Mouse (Mus musculus) G1E-ER4 (cell line): ENCODE data around the gene Phf21b. TPM values are rescaled to one million over a fixed set of nuclear protein-coding genes. Genes with fewer than 3 reads are reported as not detected.

Source experiments
- GATA1 ChIP-seq: IDR thresholded peaks from one replicate; pipeline ENCODE4 v1.8.0; 2012; ENCODE audit warnings: low read length, inconsistent platforms
- polyA plus RNA-seq: library from polyadenylated mRNA; stranded (reverse); fragments of >175 nt; gene quantifications from 2 replicates; pipeline ENCODE4 v1.2.3, GENCODE M21; 2012

Gene Phf21b
- polyA plus RNA-seq, 1 experiment = not detected

- no peak for TF ChIP-seq GATA1
These were observed 43.0 kb downstream of the Phf21b start for GRCm38 (mm10) chr15:84812831-84813357.

GRCm38 (mm10) chr15:84811126-84811525, 44.7 kb downstream of the Phf21b start:
- no peak for TF ChIP-seq GATA1

DNA sequence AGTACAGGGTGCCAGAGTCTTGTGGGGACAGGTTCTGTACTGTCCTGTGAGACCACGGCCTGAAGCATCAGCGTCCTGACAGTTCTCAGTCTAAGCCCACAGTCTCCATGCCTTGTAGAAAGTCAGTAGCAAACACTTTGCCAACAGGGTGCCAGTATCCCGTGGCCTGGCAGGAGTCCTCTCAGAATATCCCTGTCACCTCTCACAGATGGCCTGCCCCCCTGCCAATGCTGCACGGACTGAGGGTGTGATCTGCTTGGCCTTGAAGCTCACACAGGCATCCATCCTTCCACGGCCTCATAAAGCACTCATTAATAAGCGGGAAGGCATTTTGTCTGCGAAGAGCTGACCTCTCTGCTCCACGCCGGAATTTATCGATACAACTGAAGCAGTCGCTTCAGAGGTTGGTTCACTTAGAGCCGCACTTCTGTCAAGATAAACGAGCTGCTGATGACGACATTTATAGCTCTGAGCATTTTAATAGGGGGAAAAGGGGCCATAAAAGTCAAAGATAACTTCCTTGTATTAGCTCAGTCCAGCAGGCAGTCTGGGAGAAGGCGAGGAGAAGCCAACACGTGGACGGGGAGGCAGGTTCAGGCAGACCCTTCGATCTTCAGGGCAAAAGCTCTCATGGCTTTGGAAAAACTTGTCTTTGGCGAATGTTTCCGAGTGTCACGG, 46.4 kb downstream of the Phf21b start:
- no peak for TF ChIP-seq GATA1

DNA sequence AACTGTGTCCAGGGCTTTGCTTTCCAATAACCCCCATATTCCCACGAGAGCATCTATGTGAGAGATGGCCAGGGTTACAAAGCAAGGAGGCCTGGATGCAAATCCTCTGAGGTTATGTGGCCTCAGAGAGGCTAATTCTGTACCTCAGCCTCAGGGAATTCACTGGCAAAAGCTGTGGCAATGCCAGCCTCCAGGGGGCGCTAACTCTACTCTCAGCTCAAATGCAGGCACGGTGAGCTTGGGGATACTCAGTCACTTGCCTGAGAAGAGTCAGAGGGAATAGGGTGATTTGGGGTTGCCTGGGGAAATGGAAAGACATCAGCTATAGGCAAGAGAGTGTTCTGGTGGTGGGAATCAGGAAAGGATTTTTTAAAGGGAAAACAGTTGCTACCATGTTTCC, 52.2 kb downstream of the Phf21b start:
- TF ChIP-seq GATA1 = no peak

GRCm38 (mm10) chr15:84800132-84800531, 55.7 kb downstream of the Phf21b start:
- TF ChIP-seq GATA1 = no peak

- TF ChIP-seq GATA1 = no peak
These were observed 62.2 kb downstream of the Phf21b start for GRCm38 (mm10) chr15:84793649-84794048.

DNA sequence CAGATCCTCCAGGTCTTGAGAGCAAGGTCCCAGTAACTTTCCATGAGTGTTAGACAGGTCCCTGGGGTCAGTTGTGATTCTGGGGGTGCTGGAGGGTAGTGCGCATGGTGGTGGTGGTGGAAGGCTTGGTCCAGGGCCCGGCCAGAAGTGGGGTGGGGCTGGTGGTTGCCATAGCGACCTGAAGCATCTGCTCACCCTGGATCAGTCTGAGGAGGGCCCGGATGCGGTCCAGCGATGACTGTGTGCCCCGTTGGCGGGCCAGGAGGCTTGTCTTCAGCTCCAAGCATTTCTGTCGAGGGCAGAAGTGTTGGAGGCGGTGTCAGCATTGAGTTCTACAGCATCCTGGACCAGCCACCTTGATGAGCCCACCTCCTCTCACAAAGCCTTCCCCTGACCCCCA, 68.7 kb downstream of the Phf21b start:
- no peak for TF ChIP-seq GATA1

DNA sequence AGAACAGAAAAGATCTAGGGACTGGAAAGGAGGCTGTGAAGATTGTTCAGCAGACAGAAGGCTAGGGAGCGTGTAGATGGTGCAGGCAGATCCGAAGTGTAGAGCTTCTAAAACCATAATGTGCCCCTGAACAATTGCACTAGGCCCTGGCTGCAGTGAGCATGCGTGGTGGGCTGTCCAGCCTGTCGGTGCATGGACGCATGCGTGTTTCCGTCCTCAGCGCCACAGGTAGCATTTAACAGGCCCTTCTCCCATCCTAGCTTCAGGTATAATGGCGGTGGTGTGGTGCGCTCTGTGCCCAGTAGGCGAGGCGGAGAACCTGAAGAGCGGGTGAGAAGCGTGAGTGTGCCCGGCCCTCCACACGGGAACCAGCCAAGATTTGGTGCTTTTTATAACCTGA, 71.0 kb downstream of the Phf21b start:
- TF ChIP-seq GATA1 = no peak

DNA sequence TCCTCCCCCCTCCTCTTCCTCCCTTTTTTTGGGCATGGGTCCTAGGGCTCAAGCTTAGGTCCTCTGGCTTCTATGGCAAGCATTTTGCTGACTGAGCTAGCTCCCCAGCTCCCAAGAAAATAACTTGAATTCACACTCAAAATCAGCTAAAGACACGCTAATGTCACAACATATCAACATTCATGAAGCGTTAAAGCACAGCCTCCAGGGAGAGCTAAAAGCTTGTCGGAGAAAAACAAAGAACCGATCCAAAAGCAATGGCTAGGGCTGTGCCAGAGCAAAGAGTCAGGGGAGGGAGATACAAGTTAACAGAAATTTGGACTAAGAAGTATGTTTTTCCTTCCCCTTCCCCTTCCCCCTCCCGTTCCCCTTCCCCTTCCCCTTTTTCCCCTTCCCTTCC, 77.3 kb downstream of the Phf21b start:
- TF ChIP-seq GATA1 = no peak

DNA sequence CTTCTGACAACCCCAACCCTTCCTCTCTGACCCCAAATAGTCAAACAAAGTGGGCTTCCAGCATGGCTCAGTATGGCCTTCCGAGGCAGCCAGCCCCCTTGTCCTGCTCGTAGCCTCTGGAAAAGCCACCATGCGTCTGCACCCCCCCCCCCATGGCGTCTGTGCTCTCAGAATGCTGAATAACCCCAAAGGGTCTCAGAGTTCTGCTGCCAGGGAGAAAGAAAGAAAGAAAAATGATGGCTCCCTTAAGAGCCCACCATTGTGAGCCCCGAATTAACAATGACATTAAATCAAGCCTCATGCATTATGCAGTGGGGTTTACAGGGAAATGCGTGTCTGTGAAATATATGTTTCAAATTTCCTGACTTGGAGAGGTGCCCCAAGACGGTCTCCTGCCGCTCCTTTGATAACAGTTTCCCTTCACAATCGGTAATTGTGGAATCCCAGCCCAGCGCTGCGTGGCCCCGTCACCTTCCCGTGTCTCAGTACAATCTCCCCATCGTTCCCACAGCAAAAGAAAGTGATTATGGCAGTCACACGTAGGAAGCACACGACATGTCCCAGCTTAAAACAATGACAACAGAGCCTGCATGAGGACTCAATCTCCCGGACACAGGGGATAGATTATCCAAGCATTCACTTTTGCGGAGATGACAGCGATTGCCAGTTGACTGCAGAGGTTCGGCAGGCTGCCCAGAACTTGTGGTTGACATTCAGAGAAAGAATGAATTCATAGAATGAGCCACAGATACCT, 80.3 kb downstream of the Phf21b start:
- no peak for TF ChIP-seq GATA1

GRCm38 (mm10) chr15:84772191-84773111, 83.4 kb downstream of the Phf21b start:
- TF ChIP-seq GATA1 = no peak

- no peak for TF ChIP-seq GATA1
These were observed 86.1 kb downstream of the Phf21b start for GRCm38 (mm10) chr15:84769641-84770341.

DNA sequence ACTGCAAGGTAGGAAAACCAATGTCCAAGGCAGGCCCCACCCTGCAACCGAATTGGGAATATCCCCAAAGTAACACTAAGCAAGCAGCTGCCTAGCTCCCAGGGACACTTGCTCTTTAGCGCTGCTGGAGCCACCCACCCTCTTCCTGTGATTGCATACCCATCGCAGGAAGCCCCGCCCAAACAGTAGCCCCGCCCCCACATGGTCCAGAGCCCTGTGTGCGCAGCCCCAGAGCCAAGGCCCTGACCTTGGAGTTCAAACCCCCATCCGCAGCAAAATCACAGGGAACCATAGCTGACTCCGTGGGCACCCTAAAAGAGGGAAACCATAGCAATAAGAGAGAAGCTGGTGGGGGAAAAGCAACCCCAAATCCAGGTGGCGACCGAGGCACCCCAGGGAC, 89.2 kb downstream of the Phf21b start:
- TF ChIP-seq GATA1 = no peak

GRCm38 (mm10) chr15:84763423-84763812, 92.4 kb downstream of the Phf21b start:
- no peak for TF ChIP-seq GATA1
